Mouse (Mus musculus) liver, adult 2 months (tissue): Measurements from ENCODE around the gene Cdc42ep4.

Source experiments
- CTCF ChIP-seq: fragments of 200-500 bp; IDR thresholded peaks from 2 replicates; pipeline ENCODE4 v1.5.1; 2011; ENCODE audit warnings: low read depth, low read length, control low read depth
- POLR2A ChIP-seq: fragments of 200-500 bp; IDR thresholded peaks from 2 replicates; pipeline ENCODE4 v1.6.1; 2011; ENCODE audit warnings: low read length, control low read depth; ENCODE audit not compliant: insufficient read depth; ENCODE audit errors: extremely low read depth

GRCm38 (mm10) chr11:113727992-113728391, 23.7 kb downstream of the Cdc42ep4 start:
- TF ChIP-seq CTCF (no peak), POLR2A (no peak)
